Mouse (Mus musculus): ENCODE data around the gene Dnah11. TPM values are rescaled to one million over a fixed set of nuclear protein-coding genes. Genes with fewer than 3 reads are reported as not detected.

Dnah11 gene
- polyA plus RNA-seq, 1 experiment = 1.2 TPM

GRCm38 (mm10) chr12:118042196-118042595 is 156.6 kb downstream of the Dnah11 start:
- no peak for DNase-seq
- no peak overlapping the region for H3K4me3 ChIP-seq (ENCODE audit: insufficient read depth, low read depth, low read length)

GRCm38 (mm10) chr12:118034990-118035389 is 163.9 kb downstream of the Dnah11 start:
- no peak for TF ChIP-seq CTCF (conservative IDR thresholded peaks at IDR 0.05; ENCODE audit: insufficient read depth, insufficient read length, low read depth, low read length)
- TF ChIP-seq POLR2A (IDR thresholded peaks at IDR 0.05; ENCODE audit: low read depth, low read length) = no peak
- Histone ChIP-seq H3K27ac (ENCODE audit: insufficient read depth, low read depth, low read length) (no peak overlapping the region), H3K4me3 (ENCODE audit: insufficient read depth, low read depth, low read length) (no peak overlapping the region), H3K4me1 (ENCODE audit: control insufficient read depth, insufficient read depth, low read length) (no peaks in the 10 kb centered on the region), H3K36me3 (ENCODE audit: control insufficient read depth, insufficient read depth, low read length) (no peaks in the 10 kb centered on the region), H3K27me3 (replicated peaks; ENCODE audit: control insufficient read depth, insufficient read depth, low read length) (no peaks in the 10 kb centered on the region)
- 72% methylated on average over 1 of the region's 1 CpGs for WGBS
- no peak for DNase-seq

More at GRCm38 (mm10) chr12:118042196-118042595, 156.6 kb downstream of the Dnah11 start:
- Histone ChIP-seq H3K4me1 (ENCODE audit: control insufficient read depth, insufficient read depth, low read length) (no peaks in the 10 kb centered on the region), H3K36me3 (ENCODE audit: control insufficient read depth, insufficient read depth, low read length) (no peaks in the 10 kb centered on the region), H3K27ac (ENCODE audit: insufficient read depth, low read depth, low read length) (no peak overlapping the region), H3K27me3 (replicated peaks; ENCODE audit: control insufficient read depth, insufficient read depth, low read length) (no peaks in the 10 kb centered on the region)
- 91% methylated on average over 2 of the region's 2 CpGs for WGBS
- no peak for TF ChIP-seq CTCF (conservative IDR thresholded peaks at IDR 0.05; ENCODE audit: insufficient read depth, insufficient read length, low read depth, low read length)
- no peak for TF ChIP-seq POLR2A (IDR thresholded peaks at IDR 0.05; ENCODE audit: low read depth, low read length)

GRCm38 (mm10) chr12:118025771-118026170 is 173.1 kb downstream of the Dnah11 start:
- Histone ChIP-seq H3K36me3 (ENCODE audit: control insufficient read depth, insufficient read depth, low read length) (no peaks in the 10 kb centered on the region), H3K27ac (ENCODE audit: insufficient read depth, low read depth, low read length) (no peak overlapping the region), H3K4me1 (ENCODE audit: control insufficient read depth, insufficient read depth, low read length) (no peaks in the 10 kb centered on the region), H3K27me3 (replicated peaks; ENCODE audit: control insufficient read depth, insufficient read depth, low read length) (no peaks in the 10 kb centered on the region), H3K4me3 (ENCODE audit: insufficient read depth, low read depth, low read length) (no peak overlapping the region)
- DNase-seq = no peak
- no peak for TF ChIP-seq CTCF (conservative IDR thresholded peaks at IDR 0.05; ENCODE audit: insufficient read depth, insufficient read length, low read depth, low read length)
- TF ChIP-seq POLR2A (IDR thresholded peaks at IDR 0.05; ENCODE audit: low read depth, low read length) = no peak
- 67% methylated on average over 4 of the region's 4 CpGs for WGBS

GRCm38 (mm10) chr12:118018936-118019335 is 179.9 kb downstream of the Dnah11 start:
- no peaks in the 10 kb centered on the region for H3K4me1 ChIP-seq (ENCODE audit: control insufficient read depth, insufficient read depth, low read length)
- no peak for DNase-seq
- TF ChIP-seq POLR2A (IDR thresholded peaks at IDR 0.05; ENCODE audit: low read depth, low read length) (no peak), CTCF (conservative IDR thresholded peaks at IDR 0.05; ENCODE audit: insufficient read depth, insufficient read length, low read depth, low read length) (no peak)
- WGBS = 78% methylated on average over 6 of the region's 6 CpGs
- H3K27ac ChIP-seq (ENCODE audit: insufficient read depth, low read depth, low read length) = no peak overlapping the region
- no peaks in the 10 kb centered on the region for H3K36me3 ChIP-seq (ENCODE audit: control insufficient read depth, insufficient read depth, low read length)
- H3K4me3 ChIP-seq (ENCODE audit: insufficient read depth, low read depth, low read length) = no peak overlapping the region
- H3K27me3 ChIP-seq (replicated peaks; ENCODE audit: control insufficient read depth, insufficient read depth, low read length) = no peaks in the 10 kb centered on the region

- Histone ChIP-seq H3K27me3 (replicated peaks; ENCODE audit: control insufficient read depth, insufficient read depth, low read length) (no peaks in the 10 kb centered on the region), H3K27ac (ENCODE audit: insufficient read depth, low read depth, low read length) (no peak overlapping the region), H3K36me3 (ENCODE audit: control insufficient read depth, insufficient read depth, low read length) (no peaks in the 10 kb centered on the region), H3K4me3 (ENCODE audit: insufficient read depth, low read depth, low read length) (no peak overlapping the region), H3K4me1 (ENCODE audit: control insufficient read depth, insufficient read depth, low read length) (no peaks in the 10 kb centered on the region)
- TF ChIP-seq POLR2A (IDR thresholded peaks at IDR 0.05; ENCODE audit: low read depth, low read length) = no peak
- TF ChIP-seq CTCF (conservative IDR thresholded peaks at IDR 0.05; ENCODE audit: insufficient read depth, insufficient read length, low read depth, low read length) = no peak
- no peak for DNase-seq
- 91% methylated on average over 3 of the region's 3 CpGs for WGBS
These were observed 185.0 kb downstream of the Dnah11 start for GRCm38 (mm10) chr12:118013872-118014271.

GRCm38 (mm10) chr12:118011921-118012320 is 186.9 kb downstream of the Dnah11 start:
- 86% methylated on average over 8 of the region's 8 CpGs for WGBS
- DNase-seq = no peak
- no peaks in the 10 kb centered on the region for H3K36me3 ChIP-seq (ENCODE audit: control insufficient read depth, insufficient read depth, low read length)

GRCm38 (mm10) chr12:117994938-117995337 is 203.9 kb downstream of the Dnah11 start:
- no peak for TF ChIP-seq CTCF (conservative IDR thresholded peaks at IDR 0.05; ENCODE audit: insufficient read depth, insufficient read length, low read depth, low read length)
- TF ChIP-seq POLR2A (IDR thresholded peaks at IDR 0.05; ENCODE audit: low read depth, low read length) = no peak
- H3K36me3 ChIP-seq (ENCODE audit: control insufficient read depth, insufficient read depth, low read length) = no peaks in the 10 kb centered on the region
- no peak overlapping the region for H3K27ac ChIP-seq (ENCODE audit: insufficient read depth, low read depth, low read length)
- no peaks in the 10 kb centered on the region for H3K27me3 ChIP-seq (replicated peaks; ENCODE audit: control insufficient read depth, insufficient read depth, low read length)
- DNase-seq = no peak
- H3K4me3 ChIP-seq (ENCODE audit: insufficient read depth, low read depth, low read length) = no peak overlapping the region
- H3K4me1 ChIP-seq (ENCODE audit: control insufficient read depth, insufficient read depth, low read length) = no peaks in the 10 kb centered on the region
- WGBS = 66% methylated on average over 9 of the region's 9 CpGs

More at GRCm38 (mm10) chr12:118011921-118012320, 186.9 kb downstream of the Dnah11 start:
- no peak overlapping the region for H3K27ac ChIP-seq (ENCODE audit: insufficient read depth, low read depth, low read length)
- no peaks in the 10 kb centered on the region for H3K27me3 ChIP-seq (replicated peaks; ENCODE audit: control insufficient read depth, insufficient read depth, low read length)
- no peak overlapping the region for H3K4me3 ChIP-seq (ENCODE audit: insufficient read depth, low read depth, low read length)
- H3K4me1 ChIP-seq (ENCODE audit: control insufficient read depth, insufficient read depth, low read length) = no peaks in the 10 kb centered on the region
- TF ChIP-seq CTCF (conservative IDR thresholded peaks at IDR 0.05; ENCODE audit: insufficient read depth, insufficient read length, low read depth, low read length) (no peak), POLR2A (IDR thresholded peaks at IDR 0.05; ENCODE audit: low read depth, low read length) (no peak)
